Mouse (Mus musculus): Measurements from ENCODE around the gene Atxn7.
"Not testable (repeated sequence)": the region's sequence is repeated elsewhere in the genome, so short reads cannot be mapped to it uniquely, and the experiment has no call there.

- not testable (repeated sequence) for TF ChIP-seq CTCF (IDR thresholded peaks at IDR 0.05; ENCODE audit: control insufficient read depth, insufficient read depth, low read length); POLR2A (IDR thresholded peaks at IDR 0.05; ENCODE audit: borderline replicate concordance, control insufficient read depth, low read depth, low read length)
Observed at GRCm38 (mm10) chr14:13952151-13952550, 9.1 kb upstream of the Atxn7 start.

All from bone marrow, adult 2 months (tissue).